Comparison of ENCODE assay signal across 8 mouse cellular contexts in genomic region chr9:55937664-55938617, GRCm38 (mm10). TPM values are rescaled to one million over a fixed set of nuclear protein-coding genes. Genes with fewer than 3 reads are reported as not detected.
A peak's percentile ranks its signal among the peaks of the same experiment; 100 is the strongest.
DNase-seq lines count a peak whose midpoint lies in the region; ATAC-seq and TF ChIP-seq lines count a peak whose summit lies in the region.

Gene Scaper, minus strand, starts transcription at chr9:55938119.

- peak within 1 kb of the TSS; percentile 58 for H3K4me2 ChIP-seq in embryonic facial prominence, embryonic 13.5 days
- peak within 1 kb of the TSS; percentile 72 for H3K4me2 ChIP-seq in limb, embryonic 13.5 days (replicated peaks)
- peak within 1 kb of the TSS; percentile 55 for H3K4me2 ChIP-seq in midbrain, embryonic 16.5 days (ENCODE audit: low read length)

- H3K9me3 ChIP-seq in embryonic facial prominence, embryonic 13.5 days: no peaks in the 10 kb centered on the region
- H3K9me3 ChIP-seq in limb, embryonic 13.5 days: no peaks in the 10 kb centered on the region
- H3K9me3 ChIP-seq in midbrain, embryonic 16.5 days (replicated peaks; ENCODE audit: control insufficient read depth, low read length, poor library complexity, severe bottlenecking): no peaks in the 10 kb centered on the region

- 0 out of 2 replicates have a peak, but pooled peaks have one; percentile 23 for TF ChIP-seq EP300 in heart, adult 2 months (IDR thresholded peaks at IDR 0.05; ENCODE audit: insufficient read depth, low read depth, low read length)

- peaks cover 18% of the 10 kb centered on the region for H3K4me1 ChIP-seq in embryonic facial prominence, embryonic 13.5 days
- peaks cover 1% of the 10 kb centered on the region; the same call in 1 of the 2 replicates for H3K4me1 ChIP-seq in heart, adult 2 months (ENCODE audit: control insufficient read depth, insufficient read depth, low read length)
- peaks cover 20% of the 10 kb centered on the region for H3K4me1 ChIP-seq in limb, embryonic 13.5 days
- H3K4me1 ChIP-seq in midbrain, embryonic 16.5 days (ENCODE audit: control insufficient read depth, insufficient read depth, low read length): peaks cover 18% of the 10 kb centered on the region

- TF ChIP-seq CTCF in heart, adult 2 months (IDR thresholded peaks at IDR 0.05): peak; percentile 62

- no peaks in the 10 kb centered on the region; the same call in 1 of the 2 replicates for H3K79me2 ChIP-seq in heart, adult 2 months (replicated peaks; ENCODE audit: control insufficient read depth, insufficient read depth, low read length)

- H3K4me3 ChIP-seq in embryonic facial prominence, embryonic 13.5 days: peak within 1 kb of the TSS; percentile 78
- H3K4me3 ChIP-seq in heart, adult 2 months: peak within 1 kb of the TSS; percentile 96
- peak within 1 kb of the TSS; percentile 61 for H3K4me3 ChIP-seq in limb, embryonic 13.5 days
- peak within 1 kb of the TSS; percentile 65 for H3K4me3 ChIP-seq in midbrain, embryonic 16.5 days (ENCODE audit: low read depth, low read length)

- TF ChIP-seq POLR2A in heart, adult 2 months (IDR thresholded peaks at IDR 0.05; ENCODE audit: insufficient read depth, low read depth, low read length): peak; percentile 81

- WGBS in embryonic facial prominence, embryonic 13.5 days: under 1% methylated on average over 58 of the region's 60 CpGs
- under 1% methylated on average over 60 of the region's 60 CpGs for WGBS in heart, adult 2 months
- under 1% methylated on average over 58 of the region's 60 CpGs for WGBS in limb, embryonic 13.5 days
- WGBS in midbrain, embryonic 16.5 days: under 1% methylated on average over 56 of the region's 60 CpGs

- intact Hi-C loops in heart, adult 2 months (cut with DNase I): no loop called here

- peak; percentile 94 for ATAC-seq in embryonic facial prominence, embryonic 13.5 days (ENCODE audit: insufficient number of reproducible peaks, insufficient read depth, low FRiP score, low TSS enrichment, low read depth)
- peak; percentile 95 for ATAC-seq in limb, embryonic 13.5 days (ENCODE audit: low FRiP score, low read depth)
- peak; percentile 98 for ATAC-seq in midbrain, embryonic 16.5 days

- peak within 1 kb of the TSS; percentile 85 for H3K9ac ChIP-seq in embryonic facial prominence, embryonic 13.5 days
- peak within 1 kb of the TSS; percentile 98 for H3K9ac ChIP-seq in heart, adult 2 months (ENCODE audit: low read depth, low read length)
- peak within 1 kb of the TSS; percentile 72 for H3K9ac ChIP-seq in limb, embryonic 13.5 days
- peak within 1 kb of the TSS; percentile 84 for H3K9ac ChIP-seq in midbrain, embryonic 16.5 days (ENCODE audit: low read depth, low read length)

- no peaks in the 10 kb centered on the region for H3K36me3 ChIP-seq in embryonic facial prominence, embryonic 13.5 days
- no peaks in the 10 kb centered on the region for H3K36me3 ChIP-seq in heart, adult 2 months (ENCODE audit: control insufficient read depth, insufficient read depth, low read length)
- no peaks in the 10 kb centered on the region for H3K36me3 ChIP-seq in limb, embryonic 13.5 days
- H3K36me3 ChIP-seq in midbrain, embryonic 16.5 days (ENCODE audit: control insufficient read depth, insufficient read depth, low read length): no peaks in the 10 kb centered on the region

- H3K27me3 ChIP-seq in embryonic facial prominence, embryonic 13.5 days: no peaks in the 10 kb centered on the region
- H3K27me3 ChIP-seq in heart, adult 2 months (ENCODE audit: control insufficient read depth, insufficient read depth, low read length): no peaks in the 10 kb centered on the region
- H3K27me3 ChIP-seq in limb, embryonic 13.5 days: no peaks in the 10 kb centered on the region
- no peaks in the 10 kb centered on the region for H3K27me3 ChIP-seq in midbrain, embryonic 16.5 days (ENCODE audit: control insufficient read depth, insufficient read depth, low read depth, low read length)

- peak; percentile 91 for DNase-seq in 3134 (ENCODE audit: extremely low read depth, insufficient read length, low spot score)
- DNase-seq in adrenal gland, postnatal 36 days: peak; percentile 92 to 95
- DNase-seq in heart, adult 2 months: peak; percentile 90 to 93
- DNase-seq in kidney, adult 8-10 months: peak; percentile 89 to 93
- peak; percentile 77 to 94 for DNase-seq in spleen, postnatal 10 days (ENCODE audit: low spot score in 2 of 2)

- H3K27ac ChIP-seq in embryonic facial prominence, embryonic 13.5 days: peak within 1 kb of the TSS; percentile 85
- H3K27ac ChIP-seq in heart, adult 2 months: peak within 1 kb of the TSS; percentile 87
- peak within 1 kb of the TSS; percentile 75 for H3K27ac ChIP-seq in limb, embryonic 13.5 days
- peak within 1 kb of the TSS; percentile 90 for H3K27ac ChIP-seq in midbrain, embryonic 16.5 days (ENCODE audit: low read length)

RNA-seq across cellular contexts. Expression of gene Scaper, which starts in this region (rescaled TPM):
- 10 to 100 TPM in 1 of 2 experiments, 1 to 10 TPM in 1; 9.9 to 12.4 TPM for total RNA-seq in adrenal gland, postnatal 36 days (2021)
- 16.8 and 18.8 TPM in 2 replicates for polyA plus RNA-seq in embryonic facial prominence, embryonic 13.5 days (2015; fragmentation: Nextera tagmentation; extraction: Ambion mirVana)
- 10 to 100 TPM; 17.1 to 17.5 TPM for total RNA-seq in heart, adult 2 months (2021)
- 5.1 and 7.1 TPM in 2 replicates for polyA plus RNA-seq in heart, adult 2 months (2012; rRNA removed)
- polyA plus RNA-seq in limb, embryonic 13.5 days (2015; fragmentation: Nextera tagmentation; extraction: Ambion mirVana): 16.9 and 17.3 TPM in 2 replicates
- polyA plus RNA-seq in midbrain, embryonic 16.5 days (2015; fragmentation: Nextera tagmentation; extraction: Ambion mirVana): 43.4 and 49.1 TPM in 2 replicates

Comparison
In these comparisons a context has a peak if more than half of its experiments do, and no peak if none do; other contexts are left out.
1. Peak in every context shown above with its lines: DNase-seq, ATAC-seq, H3K4me3 ChIP-seq and H3K27ac ChIP-seq.